23 mouse cellular contexts compared by ENCODE assay signal in genomic region chr1:179152376-179152775, GRCm38 (mm10).
DNase-seq lines count a peak whose midpoint lies in the region; ATAC-seq lines count a peak whose summit lies in the region.
"Had no signal": no experiment of that assay in that cellular context is flagged by ENCODE, and none has a peak within 500 bp of the region (broad histone marks: within the 10 kb centered on the region; RNA-seq: fewer than 3 reads in every experiment).

No protein-coding gene starts in this region.

- no peaks in the 10 kb centered on the region for H3K27me3 ChIP-seq in embryonic facial prominence, embryonic 13.5 days
- H3K27me3 ChIP-seq in embryonic facial prominence, embryonic 10.5 days (replicated peaks; ENCODE audit: low read depth, poor library complexity, severe bottlenecking) = no peaks in the 10 kb centered on the region
- no peaks in the 10 kb centered on the region for H3K27me3 ChIP-seq in kidney, embryonic 16.5 days (ENCODE audit: insufficient read depth, low read length)
- no peaks in the 10 kb centered on the region for H3K27me3 ChIP-seq in lung, embryonic 16.5 days (ENCODE audit: control insufficient read depth, insufficient read depth, low read depth, low read length)
- H3K27me3 ChIP-seq: embryonic facial prominence, embryonic 15.5 days; hindbrain, embryonic 12.5 days; hindbrain, embryonic 15.5 days had no signal

- no peaks in the 10 kb centered on the region for H3K9me3 ChIP-seq in embryonic facial prominence, embryonic 13.5 days
- no peaks in the 10 kb centered on the region for H3K9me3 ChIP-seq in embryonic facial prominence, embryonic 10.5 days
- H3K9me3 ChIP-seq in kidney, embryonic 16.5 days (ENCODE audit: low read length) = no peaks in the 10 kb centered on the region
- no peaks in the 10 kb centered on the region for H3K9me3 ChIP-seq in lung, embryonic 16.5 days (ENCODE audit: control insufficient read depth, low read length)
- H3K9me3 ChIP-seq: embryonic facial prominence, embryonic 15.5 days; hindbrain, embryonic 12.5 days; hindbrain, embryonic 15.5 days had no signal

- 77% methylated on average over 9 of the region's 9 CpGs for WGBS in embryonic facial prominence, embryonic 13.5 days
- 85% methylated on average over 9 of the region's 9 CpGs for WGBS in embryonic facial prominence, embryonic 10.5 days
- 72% methylated on average over 9 of the region's 9 CpGs for WGBS in kidney, embryonic 16.5 days
- 50% methylated on average over 9 of the region's 9 CpGs for WGBS in lung, embryonic 16.5 days

- H3K27ac ChIP-seq in embryonic facial prominence, embryonic 13.5 days = peak overlapping the region; percentile 2; the same call in 1 of the 2 replicates
- H3K27ac ChIP-seq in embryonic facial prominence, embryonic 10.5 days (replicated peaks) = no peak overlapping the region
- peak overlapping the region; percentile 7; the same call in 1 of the 2 replicates for H3K27ac ChIP-seq in kidney, embryonic 16.5 days (ENCODE audit: low read length)
- H3K27ac ChIP-seq in lung, embryonic 16.5 days (ENCODE audit: low read length) = no peak overlapping the region
- H3K27ac ChIP-seq: embryonic facial prominence, embryonic 15.5 days; hindbrain, embryonic 12.5 days; hindbrain, embryonic 15.5 days had no signal

- no peak overlapping the region for H3K4me2 ChIP-seq in embryonic facial prominence, embryonic 13.5 days
- H3K4me2 ChIP-seq in kidney, embryonic 16.5 days (replicated peaks; ENCODE audit: low read depth, low read length) = no peak overlapping the region
- no peak overlapping the region for H3K4me2 ChIP-seq in lung, embryonic 16.5 days (ENCODE audit: low read depth, low read length)
- H3K4me2 ChIP-seq: embryonic facial prominence, embryonic 15.5 days; heart, embryonic 11.5 days; hindbrain, embryonic 12.5 days; hindbrain, embryonic 15.5 days had no signal

- H3K9ac ChIP-seq in embryonic facial prominence, embryonic 13.5 days = no peak overlapping the region
- no peak overlapping the region for H3K9ac ChIP-seq in kidney, embryonic 16.5 days (replicated peaks; ENCODE audit: low read length)
- H3K9ac ChIP-seq in lung, embryonic 16.5 days (ENCODE audit: low read length) = no peak overlapping the region
- H3K9ac ChIP-seq: embryonic facial prominence, embryonic 15.5 days; forebrain, postnatal 0 days; hindbrain, embryonic 12.5 days; hindbrain, embryonic 15.5 days had no signal

- peaks cover 31% of the 10 kb centered on the region for H3K4me1 ChIP-seq in embryonic facial prominence, embryonic 13.5 days
- peaks cover 14% of the 10 kb centered on the region for H3K4me1 ChIP-seq in embryonic facial prominence, embryonic 10.5 days
- no peaks in the 10 kb centered on the region for H3K4me1 ChIP-seq in kidney, embryonic 16.5 days (ENCODE audit: insufficient read depth, low read length)
- H3K4me1 ChIP-seq in lung, embryonic 16.5 days (replicated peaks; ENCODE audit: control insufficient read depth, insufficient read depth, low read length) = 0 out of 2 replicates have a peak, but pooled peaks cover 2% of the 10 kb centered on the region

- DNase-seq in embryonic facial prominence, embryonic 10.5 days (ENCODE audit: low spot score) = no peak
- no peak for DNase-seq in kidney, adult 11 months
- DNase-seq in lung, postnatal 10 days = no peak
- DNase-seq: adrenal gland, adult 8-10 months; adrenal gland, postnatal 25 days; cerebellum, adult 11-12 months; cerebellum, adult 8-10 months; cerebellum, postnatal 10 days; cerebellum, postnatal 36 days; embryo, embryonic 11 days; forebrain, postnatal 0 days; gastrocnemius, postnatal 10 days; gastrocnemius, postnatal 36 days; heart, adult 11 months had no signal

- H3K36me3 ChIP-seq in embryonic facial prominence, embryonic 13.5 days = no peaks in the 10 kb centered on the region
- no peaks in the 10 kb centered on the region for H3K36me3 ChIP-seq in embryonic facial prominence, embryonic 10.5 days (replicated peaks)
- no peaks in the 10 kb centered on the region for H3K36me3 ChIP-seq in kidney, embryonic 16.5 days (ENCODE audit: insufficient read depth, low read length)
- H3K36me3 ChIP-seq in lung, embryonic 16.5 days (ENCODE audit: control insufficient read depth, insufficient read depth, low read length) = no peaks in the 10 kb centered on the region
- H3K36me3 ChIP-seq: embryonic facial prominence, embryonic 15.5 days; hindbrain, embryonic 12.5 days; hindbrain, embryonic 15.5 days had no signal

- ATAC-seq in embryonic facial prominence, embryonic 13.5 days (ENCODE audit: insufficient number of reproducible peaks, insufficient read depth, low FRiP score, low TSS enrichment, low read depth) = no peak
- ATAC-seq in kidney, embryonic 16.5 days (ENCODE audit: low FRiP score, low TSS enrichment) = no peak
- ATAC-seq in lung, embryonic 16.5 days (ENCODE audit: low read depth) = 0 out of 2 replicates have a peak, but pooled peaks have one; percentile 20
- ATAC-seq: activated CD4-positive, CD25-positive, alpha-beta regulatory T cell, adult 4 months; forebrain, embryonic 14.5 days; forebrain, postnatal 0 days had no signal

- no peak overlapping the region for H3K4me3 ChIP-seq in embryonic facial prominence, embryonic 13.5 days
- no peak overlapping the region for H3K4me3 ChIP-seq in embryonic facial prominence, embryonic 10.5 days
- H3K4me3 ChIP-seq in kidney, embryonic 16.5 days (ENCODE audit: low read length) = no peak overlapping the region
- H3K4me3 ChIP-seq in lung, embryonic 16.5 days (ENCODE audit: low read length) = no peak overlapping the region
- H3K4me3 ChIP-seq: embryonic facial prominence, embryonic 15.5 days; hindbrain, embryonic 12.5 days; hindbrain, embryonic 15.5 days had no signal

Comparison
In these comparisons a context has a peak if more than half of its experiments do, and no peak if none do; other contexts are left out.
1. H3K27ac ChIP-seq: peak in embryonic facial prominence, embryonic 13.5 days (single experiment) and kidney, embryonic 16.5 days (single experiment); none in embryonic facial prominence, embryonic 10.5 days (single experiment) and lung, embryonic 16.5 days (single experiment).